Mouse (Mus musculus) adrenal gland, adult (tissue): ENCODE data around the gene Ergic1.

ENCODE experiments used
- DNase-seq, 2 experiments: peaks; one replicate each; pipeline ENCODE4 v3.0.0; 2022 to 2023; ENCODE audit warnings: low spot score in 1 of 2; ENCODE audit not compliant: inconsistent age in 2 of 2

The Ergic1 gene

DNA sequence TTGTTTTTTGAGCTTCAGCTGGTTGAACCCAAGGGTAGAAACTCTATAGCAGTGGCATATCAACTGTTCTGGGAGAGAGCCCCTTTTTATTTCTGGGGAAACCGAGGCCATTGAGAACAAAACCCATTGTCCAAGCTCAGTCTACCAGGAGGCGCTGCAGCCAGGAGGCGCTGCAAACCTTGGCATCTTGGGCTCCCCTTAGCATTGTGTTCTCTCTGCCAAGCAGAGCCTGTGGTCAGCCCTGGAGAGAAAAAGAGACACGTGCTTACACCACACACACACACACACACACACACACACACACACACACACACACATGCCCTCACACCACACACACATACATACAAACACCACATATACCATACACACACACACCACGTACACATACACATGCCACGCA, 59.0 kb downstream of the Ergic1 start:
- DNase-seq: no peak

DNA sequence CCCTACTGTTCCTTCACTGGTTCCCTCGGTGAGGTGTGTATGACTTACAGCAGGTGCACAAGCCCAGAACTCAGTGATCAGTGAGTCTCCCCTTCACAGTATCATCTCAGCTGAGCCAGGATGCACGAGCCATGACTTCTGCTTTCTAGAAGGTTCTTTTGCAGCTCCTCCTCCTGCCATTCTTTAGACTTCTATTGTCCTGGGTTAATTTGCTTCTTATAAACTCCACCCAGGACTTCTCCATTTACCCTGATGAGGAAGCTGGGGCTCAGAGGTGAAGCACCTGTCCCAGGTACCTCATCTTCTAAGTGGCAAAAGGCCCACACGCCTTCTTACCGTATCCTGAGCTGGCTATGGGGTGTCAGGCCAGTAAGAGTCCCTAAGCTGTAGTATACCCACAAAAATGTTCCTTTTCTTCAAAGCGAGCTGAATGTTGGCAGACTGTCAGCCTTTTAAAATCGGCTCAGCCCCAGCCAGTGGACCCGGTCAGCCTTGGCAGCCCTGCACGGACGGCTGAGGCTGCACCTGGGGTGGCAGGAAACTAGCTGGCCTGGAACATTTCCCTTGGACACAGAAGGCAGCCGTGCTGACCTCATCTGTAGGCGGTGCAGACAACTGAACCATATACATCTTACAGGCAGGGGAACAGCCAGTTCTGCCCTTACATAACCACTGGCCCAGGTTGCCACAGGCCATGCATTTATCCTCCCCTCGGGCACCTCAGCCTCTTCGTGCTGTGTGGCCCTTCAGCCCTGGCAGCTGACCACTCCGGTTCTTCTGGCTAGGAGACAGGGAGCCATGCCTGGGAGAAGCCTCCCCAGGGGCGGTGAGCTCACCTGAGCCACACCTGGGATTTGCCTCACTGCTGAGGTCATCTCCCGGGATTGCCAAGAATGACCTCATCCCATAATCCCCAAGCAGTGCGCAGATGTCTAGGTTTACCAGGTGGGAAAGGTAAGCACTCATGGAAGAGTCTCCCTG, 59.8 kb downstream of the Ergic1 start:
- peak; percentile 81 to 89 for DNase-seq

DNA sequence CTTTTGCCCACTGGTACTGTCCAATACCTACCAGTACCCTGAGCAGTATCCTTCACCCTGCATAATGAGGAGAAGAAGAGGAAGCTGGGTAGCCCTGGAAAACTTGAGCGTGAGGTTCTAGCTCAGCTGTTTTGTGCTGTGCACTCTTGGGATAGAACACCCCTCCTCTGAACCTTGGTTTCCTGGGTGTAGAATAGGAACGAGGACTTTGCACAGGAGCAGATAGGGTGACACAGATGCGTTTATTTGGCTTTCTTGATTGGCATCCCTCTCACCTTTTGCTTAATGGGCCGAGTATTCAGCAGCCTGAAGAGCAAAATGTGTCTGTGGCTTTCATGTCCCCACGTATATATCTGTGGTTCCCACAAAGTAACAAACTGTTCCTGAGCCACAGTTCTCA, 60.6 kb downstream of the Ergic1 start:
- DNase-seq: no peak

DNA sequence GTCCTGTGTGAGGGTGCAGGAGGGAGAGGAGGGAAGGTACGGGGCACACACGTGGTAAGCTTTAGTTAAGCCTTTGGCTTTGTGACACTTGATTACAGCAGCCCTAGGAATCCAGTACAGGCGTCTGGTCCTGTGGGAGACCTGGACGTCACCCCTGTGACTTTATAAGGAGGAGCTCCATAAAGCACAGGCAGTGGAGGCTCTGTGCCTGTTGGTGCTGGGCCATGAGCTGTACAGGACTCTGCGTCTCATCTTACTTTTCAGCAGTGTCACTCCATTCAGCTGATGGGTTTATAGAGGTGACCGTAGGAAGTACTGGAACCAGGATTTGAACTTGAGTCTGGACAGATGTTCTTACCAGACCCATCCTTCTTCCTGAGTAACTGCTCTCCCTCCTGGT, 62.7 kb downstream of the Ergic1 start:
- DNase-seq: no peak

DNA sequence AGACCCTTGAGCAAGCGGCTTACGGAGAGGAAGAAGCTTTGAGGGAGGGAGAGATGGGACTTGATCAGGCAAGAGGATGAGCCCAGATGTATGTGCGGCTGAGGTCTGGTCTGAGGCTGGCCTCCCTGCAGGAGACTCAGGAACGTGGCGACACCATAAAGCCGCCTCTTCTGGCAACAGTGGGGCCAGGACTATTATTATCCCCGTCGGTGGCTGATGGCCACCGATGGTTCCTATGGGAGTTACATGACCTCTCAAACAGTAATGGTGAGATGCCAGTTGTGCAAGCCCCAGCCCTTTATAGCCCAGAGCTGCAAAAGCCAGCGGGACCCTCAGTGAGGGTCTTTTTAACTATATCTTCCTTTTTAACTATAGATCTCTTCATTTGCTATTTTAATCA, 63.7 kb downstream of the Ergic1 start:
- DNase-seq: no peak

DNA sequence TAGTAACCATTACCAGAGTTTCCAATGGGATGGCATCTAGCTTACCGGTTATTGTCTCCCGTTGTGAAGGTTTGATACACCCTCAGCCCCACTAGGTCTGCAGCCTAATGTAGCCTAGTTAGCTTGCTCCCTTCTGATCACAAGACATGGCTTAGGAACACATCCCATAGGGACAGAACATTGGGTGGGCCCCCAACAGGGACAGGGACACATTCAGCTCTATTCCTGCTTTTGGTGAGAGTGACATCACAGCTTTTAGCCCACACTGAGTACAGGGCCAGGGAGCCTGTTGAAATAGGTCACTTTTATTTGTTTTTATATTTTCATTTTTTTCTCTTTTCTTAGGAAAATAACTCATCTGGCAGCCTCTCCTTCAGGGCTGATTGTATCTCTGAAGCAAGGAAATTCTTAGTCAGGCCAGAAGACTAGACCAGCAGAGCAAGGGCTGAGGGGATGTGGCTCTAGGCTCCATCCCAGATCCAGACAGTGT, 64.3 kb downstream of the Ergic1 start:
- DNase-seq: no peak

DNA sequence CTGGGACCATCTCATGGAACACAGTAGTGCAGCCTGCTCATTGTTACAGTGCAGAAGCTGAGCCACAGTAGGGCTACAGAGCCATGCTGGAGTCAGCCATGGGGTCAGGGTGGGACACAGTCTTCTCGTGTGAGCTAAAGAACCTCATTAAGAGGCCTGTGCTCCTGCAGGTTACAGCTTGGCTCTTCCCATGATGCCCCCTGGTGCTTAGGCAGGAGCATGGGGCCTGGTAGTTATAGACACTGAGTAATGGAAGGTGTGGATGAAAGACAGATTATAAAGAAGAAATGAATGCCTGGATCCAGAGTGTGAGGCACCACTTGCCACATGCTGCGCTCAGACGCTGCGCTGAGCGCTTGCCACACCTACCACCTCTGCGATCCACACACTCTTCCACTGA, 67.2 kb downstream of the Ergic1 start:
- DNase-seq: no peak

DNA sequence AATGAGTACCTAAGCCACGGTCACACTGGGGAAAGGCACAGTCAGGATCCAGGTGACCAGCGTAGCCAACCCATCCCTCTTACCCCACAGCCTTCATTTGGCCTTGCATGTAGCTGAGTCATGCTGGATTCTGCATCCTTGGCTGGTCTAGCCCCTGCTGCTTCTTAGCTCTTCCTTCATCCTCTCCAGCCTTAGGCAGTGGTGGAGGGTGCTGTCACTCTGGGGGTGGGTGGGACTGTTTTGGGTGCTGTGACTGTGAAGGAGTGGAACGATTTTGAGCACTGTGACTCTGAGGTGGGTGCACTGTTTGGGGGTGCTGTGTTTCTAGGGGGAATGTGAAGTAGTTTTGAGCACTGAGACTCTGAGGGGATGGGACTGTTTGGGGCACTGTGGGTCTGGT, 67.6 kb downstream of the Ergic1 start:
- no peak for DNase-seq

DNA sequence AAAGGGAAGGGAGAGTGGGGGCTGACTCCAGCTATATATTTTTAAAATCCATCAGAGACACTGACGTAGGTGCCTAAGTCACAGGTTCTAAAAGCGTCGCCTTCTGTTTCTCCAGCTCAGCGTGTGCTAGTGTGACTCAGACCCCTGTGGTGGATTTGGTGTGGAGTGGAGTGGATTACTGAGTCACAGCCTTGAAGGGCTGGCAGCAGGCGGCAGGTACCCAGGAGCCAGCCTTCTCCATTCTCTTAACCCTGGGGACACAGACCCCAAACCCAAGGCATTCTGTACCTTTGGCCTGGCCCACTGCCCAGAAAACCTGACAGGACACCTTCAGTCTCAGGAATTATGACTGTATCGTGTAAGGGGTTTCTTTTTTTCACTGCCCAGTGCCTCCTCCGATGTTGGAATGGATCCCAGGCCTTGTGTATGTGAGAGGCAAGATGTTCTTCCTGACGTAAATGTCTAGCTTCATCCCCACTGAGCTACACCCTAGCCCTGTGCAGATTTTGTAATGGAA, 70.6 kb downstream of the Ergic1 start:
- DNase-seq: peak in 1 of 2 experiments; percentile 65

DNA sequence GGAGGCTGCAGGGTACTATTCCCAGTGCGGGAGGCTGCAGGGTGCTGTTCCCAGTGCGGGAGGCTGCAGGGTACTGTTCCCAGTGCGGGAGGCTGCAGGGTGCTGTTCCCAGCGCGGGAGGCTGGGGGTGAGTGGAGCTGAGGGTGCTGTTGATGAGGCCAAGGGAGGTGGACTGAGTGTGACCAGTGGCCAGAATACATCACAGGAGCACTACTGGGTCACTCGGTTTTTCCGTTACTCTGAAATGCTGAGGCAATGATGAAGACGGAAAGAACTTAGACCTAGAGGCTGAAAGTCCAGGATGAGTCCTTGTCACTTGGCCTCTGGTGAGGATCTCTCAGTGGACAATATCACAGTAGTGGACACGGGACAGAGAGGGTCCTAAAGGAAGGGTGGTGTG, 71.9 kb downstream of the Ergic1 start:
- DNase-seq: no peak

DNA sequence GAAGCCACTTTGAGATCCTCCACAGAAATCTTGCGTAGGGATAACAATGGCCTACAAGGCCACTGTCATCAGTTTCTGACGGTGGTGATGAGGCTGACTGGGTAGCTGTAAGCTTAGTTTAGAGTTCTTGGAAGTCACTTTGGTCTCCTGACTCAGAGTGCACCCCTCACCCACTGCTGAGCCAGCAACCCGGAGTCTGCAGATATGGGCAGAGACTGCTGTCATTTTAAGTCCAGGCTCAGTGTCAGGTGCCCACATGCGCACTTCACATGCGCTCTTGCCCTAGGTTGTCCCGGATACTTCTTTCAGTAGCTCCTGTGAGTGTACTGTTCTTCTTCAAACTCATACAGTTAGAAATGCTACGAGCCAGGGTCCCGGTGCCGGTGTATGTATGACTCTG, 72.6 kb downstream of the Ergic1 start:
- no peak for DNase-seq

DNA sequence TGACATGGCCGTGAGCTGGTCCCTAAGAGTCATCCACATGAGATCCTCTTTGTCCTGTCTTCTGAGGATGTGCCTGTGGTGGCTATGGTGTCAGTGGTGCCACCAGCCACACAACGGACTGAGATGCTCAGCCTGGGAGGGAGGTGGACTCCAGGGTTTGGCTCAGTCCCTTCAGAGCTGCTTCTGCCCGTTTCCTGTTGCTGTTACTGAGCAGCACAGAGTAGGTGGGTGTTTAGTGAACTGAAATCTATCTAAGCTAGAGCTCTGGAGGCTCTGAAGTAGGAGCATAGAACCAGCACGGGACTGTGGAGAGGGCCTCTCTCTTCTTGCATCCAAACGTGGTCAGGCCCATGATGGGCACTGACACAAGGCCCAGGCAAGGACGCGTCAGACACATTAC, 73.2 kb downstream of the Ergic1 start:
- no peak for DNase-seq

DNA sequence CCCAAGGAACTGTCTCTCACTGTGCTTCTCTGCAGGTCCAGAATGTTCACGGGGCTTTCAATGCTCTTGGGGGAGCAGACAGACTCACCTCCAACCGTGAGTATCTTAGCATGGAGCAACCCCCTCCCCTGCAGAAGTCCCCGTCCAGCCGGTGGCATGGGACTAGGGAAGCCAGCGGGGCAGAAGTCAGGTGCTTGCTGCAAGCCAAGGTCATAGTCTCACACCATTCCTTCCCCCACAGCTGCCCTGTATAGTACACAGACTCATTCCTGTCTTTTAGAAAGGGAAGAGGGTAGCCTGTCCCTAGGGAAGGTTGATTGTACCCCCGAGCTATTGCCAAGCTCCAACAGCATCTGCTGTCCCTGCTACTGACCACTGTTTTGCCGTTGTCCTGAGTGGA, 74.7 kb downstream of the Ergic1 start:
- DNase-seq: no peak

DNA sequence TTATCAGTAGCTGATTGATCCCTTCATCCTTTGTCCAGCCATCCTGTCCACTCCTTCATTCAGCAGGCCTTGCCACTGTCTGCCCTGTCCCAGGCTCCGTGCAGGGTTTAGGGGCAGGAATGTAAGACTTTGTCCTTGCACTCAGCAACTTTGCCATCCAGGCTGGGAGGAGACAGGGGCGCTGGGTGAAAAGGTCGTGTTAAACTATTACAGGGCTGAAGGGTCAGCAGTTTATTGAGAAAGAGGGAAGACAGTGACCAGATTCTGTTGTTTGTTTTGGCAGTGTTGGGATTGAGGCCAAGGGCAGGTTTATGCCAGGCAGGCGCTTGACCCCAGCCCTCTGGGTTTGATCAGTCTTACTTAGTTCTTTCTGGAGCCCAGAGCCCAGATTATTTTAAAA, 76.6 kb downstream of the Ergic1 start:
- peak; percentile 73 to 90 for DNase-seq

DNA sequence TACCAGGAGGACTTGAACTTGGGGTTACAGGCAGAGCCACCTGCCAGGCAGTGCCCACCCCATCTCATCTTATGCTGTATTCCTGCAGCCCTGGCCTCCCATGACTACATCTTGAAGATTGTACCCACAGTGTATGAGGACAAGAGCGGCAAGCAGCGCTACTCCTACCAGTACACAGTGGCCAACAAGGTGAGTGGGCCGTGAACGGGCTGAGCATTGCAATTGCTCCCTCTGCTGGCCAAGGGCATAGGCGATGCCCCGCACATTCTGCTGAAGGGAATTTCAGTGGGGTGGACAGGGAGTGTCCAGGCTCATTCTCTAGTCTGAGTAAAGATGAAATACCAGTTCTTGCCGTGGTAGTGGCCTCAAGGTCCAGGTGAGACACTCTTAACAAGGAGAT, 77.4 kb downstream of the Ergic1 start:
- DNase-seq: peak; percentile 85 to 95

DNA sequence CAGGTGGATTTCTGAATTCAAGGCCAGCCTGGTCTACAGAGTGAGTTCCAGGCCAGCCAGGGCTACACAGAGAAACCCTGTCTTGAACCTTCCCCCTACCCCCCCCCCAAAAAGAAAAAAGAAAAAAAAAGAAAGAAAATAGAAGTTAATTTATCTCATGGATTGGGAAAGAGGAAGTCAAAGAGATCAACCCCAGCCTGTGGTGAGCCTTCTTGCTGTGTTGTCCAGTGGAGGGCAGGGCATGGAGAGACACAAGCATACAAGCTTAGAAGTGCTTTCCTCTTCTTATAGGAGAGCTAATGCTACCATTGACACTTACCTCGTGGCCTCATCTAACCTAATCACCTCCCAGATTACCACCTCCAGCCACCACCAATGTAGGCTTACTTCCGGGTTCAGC, 78.5 kb downstream of the Ergic1 start:
- DNase-seq: no peak

DNA sequence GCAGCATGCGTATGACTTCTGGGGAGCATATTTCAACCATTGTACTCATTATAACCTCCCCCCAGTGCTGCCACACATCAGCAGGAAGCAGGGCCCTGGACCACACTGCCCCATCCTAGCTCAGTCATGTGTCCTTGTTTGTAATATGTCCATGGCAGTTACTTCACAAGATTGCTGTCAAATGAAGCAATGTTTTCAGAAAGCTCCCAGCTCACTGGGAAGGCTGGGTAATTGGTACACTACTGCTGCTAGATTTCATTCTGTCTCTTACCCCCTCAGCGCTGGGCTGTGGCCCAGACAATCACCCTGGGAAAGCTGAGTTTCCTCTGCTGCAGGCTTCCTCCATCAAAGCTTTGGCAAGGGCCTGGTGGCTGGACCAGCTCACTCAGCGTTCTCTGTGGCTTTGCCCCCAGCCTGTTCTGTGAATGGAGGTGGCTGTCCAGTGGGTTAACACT, 79.0 kb downstream of the Ergic1 start:
- DNase-seq: no peak

DNA sequence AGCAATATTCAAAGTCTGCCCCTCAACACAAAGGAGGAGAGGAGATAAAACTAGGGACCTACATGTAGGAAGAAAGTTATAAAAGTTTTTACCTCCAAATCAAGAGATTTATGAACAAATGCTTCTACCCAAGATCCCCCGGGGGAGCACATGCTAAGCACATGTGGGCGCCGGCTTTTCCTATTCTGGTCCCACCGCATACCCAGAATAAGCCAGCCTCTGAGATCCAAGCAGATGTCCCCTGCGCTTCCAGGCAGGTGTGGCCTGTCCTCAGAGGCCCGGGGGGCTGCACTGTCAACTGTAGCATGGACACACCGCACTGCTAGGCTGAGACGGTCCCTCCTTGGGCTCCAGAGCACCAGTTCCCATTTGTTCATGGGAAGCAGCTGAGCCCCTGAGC, 82.2 kb downstream of the Ergic1 start:
- no peak for DNase-seq

DNA sequence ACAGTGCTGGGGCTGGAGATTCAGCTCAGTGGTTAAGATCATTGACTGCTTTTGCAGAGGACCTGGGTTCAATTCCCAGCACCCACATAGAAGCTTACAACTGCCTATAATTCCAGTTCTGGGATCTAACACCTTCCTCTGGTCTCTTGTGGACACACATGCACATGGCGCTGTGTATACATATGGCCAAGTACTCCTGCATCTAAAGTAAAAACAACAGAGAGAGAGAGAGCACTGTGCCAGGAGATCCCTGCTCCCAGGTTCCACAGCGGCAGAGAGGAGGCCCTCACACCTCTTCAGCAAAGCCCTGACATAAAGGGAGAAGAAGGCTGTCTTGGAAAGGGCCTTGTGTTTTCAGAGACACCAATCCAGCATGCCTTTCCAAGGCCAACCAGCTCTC, 82.7 kb downstream of the Ergic1 start:
- no peak for DNase-seq

DNA sequence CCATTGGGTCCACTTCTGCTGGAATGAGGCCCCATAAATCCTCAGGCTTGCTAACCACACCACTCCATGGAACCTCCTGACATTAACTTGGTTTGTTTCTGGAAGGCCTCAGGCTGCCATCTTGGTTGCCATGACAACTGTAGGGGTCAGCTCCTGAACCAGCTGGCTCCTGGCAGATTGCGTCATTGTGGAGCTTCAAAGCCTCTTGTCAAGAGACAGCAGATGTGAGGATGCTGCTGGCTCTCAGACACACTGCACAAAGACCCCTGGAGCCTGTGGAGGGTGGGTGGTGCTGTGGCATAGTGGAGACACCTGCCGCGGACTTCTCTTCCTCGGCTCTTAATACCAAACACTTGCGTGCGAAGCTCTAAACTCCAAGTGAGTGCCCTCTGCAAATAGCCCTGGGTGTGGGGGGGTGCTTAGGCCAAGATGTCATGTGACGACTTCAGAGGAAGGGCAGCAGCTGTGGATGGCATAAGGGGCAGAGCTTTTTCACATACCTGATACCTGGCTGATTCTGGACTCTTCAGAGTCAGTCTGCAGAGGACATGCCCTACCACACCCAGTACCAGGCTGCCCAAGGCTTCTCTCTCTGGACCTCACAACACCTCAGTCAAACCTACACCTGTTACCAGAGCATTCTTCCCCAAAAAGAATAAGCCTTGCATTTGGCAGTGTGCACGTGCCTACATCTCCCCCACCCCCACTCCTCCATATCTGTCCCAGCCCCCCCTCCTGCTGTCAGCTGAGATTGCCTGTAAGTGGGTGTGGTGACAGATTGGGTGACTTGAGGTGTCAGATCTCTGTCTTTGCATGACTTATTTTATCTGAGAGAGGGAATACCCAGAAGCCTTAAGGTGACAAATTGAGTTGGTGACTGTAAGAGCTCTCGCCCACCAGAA, 83.5 kb downstream of the Ergic1 start:
- DNase-seq: no peak

DNA sequence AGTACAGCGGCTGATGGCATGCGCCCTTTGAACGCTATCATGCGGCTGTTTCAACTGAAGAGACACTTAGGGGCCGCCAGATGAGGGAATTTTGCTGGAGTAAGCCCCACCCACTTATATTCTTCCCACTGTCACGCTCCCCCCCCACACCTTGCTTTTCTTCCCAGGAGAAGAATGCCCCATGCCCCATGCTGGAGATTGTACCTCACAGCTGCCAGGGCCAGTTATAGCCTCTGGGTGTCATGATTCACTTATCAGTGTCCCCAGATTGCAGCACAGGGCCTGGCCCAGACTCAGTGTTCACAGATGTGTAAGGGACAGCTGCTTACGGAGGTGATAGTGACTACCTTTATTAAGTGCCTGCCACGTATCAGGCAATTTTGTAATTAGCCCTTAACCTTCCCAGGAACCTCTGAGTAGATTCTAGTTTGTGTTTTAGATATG, 84.1 kb downstream of the Ergic1 start:
- no peak for DNase-seq
